Mouse (Mus musculus) kidney, postnatal 36 days (tissue): ENCODE measurements at regions not wholly inside any gene's neighbourhood (a gene's known extent, or its start where the extent isn't known, plus 50 kb on each side); places are given as distances from the start of the nearest gene placed in this dataset.
A peak's percentile ranks its signal among the peaks of the same experiment; 100 is the strongest.

ENCODE experiments used
- DNase-seq, 2 experiments: peaks; one replicate each; pipeline ENCODE4 v3.0.0; 2021 to 2022; ENCODE audit warnings: mixed read lengths in 2 of 2

- peak in 1 of 2 experiments; percentile 59 for DNase-seq
Observed at GRCm38 (mm10) chr1:62872771-62873170, 169.7 kb downstream of the Nrp2 start.

GRCm38 (mm10) chr1:62875631-62876030 lies 172.5 kb downstream of the Nrp2 start:
- DNase-seq, result no peak

- DNase-seq, result no peak
Observed at GRCm38 (mm10) chr1:62876685-62877084, 173.6 kb downstream of the Nrp2 start.

GRCm38 (mm10) chr1:62880882-62881291 lies 177.8 kb downstream of the Nrp2 start:
- DNase-seq, result no peak

GRCm38 (mm10) chr1:62881477-62881876 lies 178.4 kb downstream of the Nrp2 start:
- DNase-seq, result no peak

- no peak for DNase-seq
Observed at GRCm38 (mm10) chr1:62882028-62882427, 178.9 kb downstream of the Nrp2 start.

- DNase-seq, result no peak
Observed at GRCm38 (mm10) chr1:62884876-62885480, 181.9 kb downstream of the Nrp2 start.

GRCm38 (mm10) chr1:62887585-62888483 lies 184.7 kb downstream of the Nrp2 start:
- DNase-seq, result peak in 1 of 2 experiments; percentile 17

GRCm38 (mm10) chr1:62901375-62901774 lies 198.3 kb downstream of the Nrp2 start:
- DNase-seq, result peak; percentile 17 to 29

- no peak for DNase-seq
Observed at GRCm38 (mm10) chr1:62901871-62902270, 198.8 kb downstream of the Nrp2 start.

GRCm38 (mm10) chr1:62902931-62903453 lies 199.9 kb downstream of the Nrp2 start:
- DNase-seq, result no peak

- no peak for DNase-seq
Observed at GRCm38 (mm10) chr1:62905739-62906138, 202.7 kb downstream of the Nrp2 start.

GRCm38 (mm10) chr1:62907243-62907642 lies 204.2 kb downstream of the Nrp2 start:
- DNase-seq, result no peak
